Mouse (Mus musculus) thymus, postnatal 0 days (tissue): ENCODE data around the gene Cpt1c. TPM values are rescaled to one million over a fixed set of nuclear protein-coding genes. Genes with fewer than 3 reads are reported as not detected.
"Not testable (repeated sequence)": the region's sequence is repeated elsewhere in the genome, so short reads cannot be mapped to it uniquely, and the experiment has no call there.

ENCODE experiments used
- DNase-seq: peaks from one replicate; pipeline ENCODE4 v3.0.0-alpha.2; 2015; ENCODE audit warnings: low spot score
- polyA plus RNA-seq: library from polyadenylated mRNA; unstranded; fragments of >200 nt; fragmentation: Nextera tagmentation; extraction: Ambion mirVana; gene quantifications from 2 replicates; pipeline ENCODE4 v1.2.1, GENCODE M21; 2015

Gene Cpt1c
- 1.2 and 2.0 TPM in 2 replicates for polyA plus RNA-seq

DNA sequence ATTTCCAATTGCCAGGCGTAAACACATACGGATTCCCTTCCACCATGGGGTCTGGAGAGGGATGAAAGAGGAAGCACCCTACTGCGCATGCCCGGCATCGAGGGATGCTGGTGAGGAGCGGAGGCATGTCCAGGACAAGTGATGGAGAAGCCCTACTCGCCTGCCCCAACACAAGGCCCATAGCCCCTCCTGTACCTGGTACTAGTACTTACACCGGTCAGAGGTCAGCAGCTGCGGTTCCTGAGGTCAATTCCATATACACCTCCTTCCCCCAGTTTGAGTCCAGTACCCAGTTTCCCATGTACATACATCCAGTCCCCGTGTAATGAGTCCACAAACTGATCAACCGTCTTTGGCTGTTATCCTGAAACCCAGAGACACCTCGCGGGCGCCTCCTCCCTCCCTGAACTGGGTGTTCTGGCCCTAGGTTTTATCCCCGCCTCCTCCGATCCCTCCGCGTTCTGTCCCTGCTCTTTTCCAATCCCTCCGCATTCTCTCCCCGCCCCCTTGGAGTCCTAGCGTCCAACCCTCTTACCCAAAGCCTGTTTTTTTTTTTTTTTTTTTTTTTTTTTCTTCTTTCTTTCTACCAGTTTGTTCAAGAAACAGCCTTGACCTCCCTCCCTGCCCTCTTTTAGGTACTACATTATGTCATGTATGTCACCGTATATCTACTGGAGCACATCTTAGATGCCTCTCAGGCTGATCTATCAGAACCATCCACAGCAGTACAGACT, at the start of gene Cpt1c:
TSS of gene Cpt1c (minus strand) at position 469 of the 734 bp plus-strand sequence.
- no peak for DNase-seq

DNA sequence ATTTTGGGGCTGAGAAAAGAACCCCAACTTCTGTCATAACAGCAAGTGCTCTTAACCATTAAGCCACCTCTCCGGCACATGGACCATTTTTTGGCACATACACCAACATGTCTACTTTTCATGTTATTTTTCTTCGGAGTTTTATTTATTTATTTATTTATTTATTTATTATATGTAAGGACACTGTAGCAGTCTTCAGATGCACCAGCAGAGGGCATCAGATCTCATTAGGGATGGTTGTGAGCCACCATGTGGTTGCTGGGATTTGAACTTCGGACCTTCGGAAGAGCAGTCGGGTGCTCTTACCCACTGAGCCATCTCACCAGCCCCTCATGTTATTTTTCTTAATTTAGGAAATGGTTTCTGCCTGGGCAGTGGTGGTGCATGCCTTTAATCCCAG, 49.1 kb upstream of the Cpt1c start:
- not testable (repeated sequence) for DNase-seq

DNA sequence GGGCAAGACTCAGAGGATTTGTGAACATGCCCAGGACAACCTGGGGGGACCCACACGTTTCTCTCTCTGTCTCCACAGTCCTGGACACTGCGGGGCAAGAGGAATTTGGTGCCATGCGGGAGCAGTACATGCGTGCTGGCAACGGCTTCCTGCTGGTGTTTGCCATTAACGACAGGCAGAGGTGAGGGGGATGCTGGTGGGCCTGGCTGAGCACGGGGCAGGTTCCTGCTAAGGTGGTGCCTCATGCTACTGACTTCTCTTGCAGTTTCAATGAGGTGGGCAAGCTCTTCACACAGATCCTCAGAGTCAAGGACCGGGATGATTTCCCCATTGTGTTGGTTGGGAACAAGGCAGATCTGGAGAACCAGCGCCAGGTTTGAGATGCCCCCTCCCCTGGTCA, 45.6 kb upstream of the Cpt1c start:
- no peak for DNase-seq

DNA sequence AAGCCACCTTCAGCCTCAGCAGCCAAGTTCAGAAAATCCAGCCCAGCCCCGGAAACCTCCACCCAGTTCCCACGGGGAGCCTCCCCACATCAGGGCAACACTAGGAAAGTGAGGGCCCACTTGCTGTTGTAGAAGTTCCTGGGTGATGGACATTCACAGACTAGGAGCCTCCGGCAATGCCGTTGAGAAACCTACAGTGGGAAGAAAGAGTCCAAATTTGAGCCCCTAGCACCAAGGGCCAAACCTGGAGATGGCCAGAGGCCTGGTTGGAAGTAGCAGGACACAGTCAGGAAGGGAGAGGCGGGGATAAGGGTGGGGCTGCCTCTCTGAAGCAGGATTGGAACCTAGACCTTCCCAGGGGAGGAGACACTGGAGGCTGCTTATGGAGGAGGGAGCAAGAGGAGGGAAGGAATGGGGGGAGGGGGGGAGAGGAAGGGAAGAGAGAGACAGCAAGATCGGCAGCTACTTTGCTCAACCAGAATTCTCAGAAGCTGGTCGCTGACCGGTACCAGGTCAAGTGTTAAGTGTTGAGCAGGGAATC, 44.5 kb upstream of the Cpt1c start:
- no peak for DNase-seq

DNA sequence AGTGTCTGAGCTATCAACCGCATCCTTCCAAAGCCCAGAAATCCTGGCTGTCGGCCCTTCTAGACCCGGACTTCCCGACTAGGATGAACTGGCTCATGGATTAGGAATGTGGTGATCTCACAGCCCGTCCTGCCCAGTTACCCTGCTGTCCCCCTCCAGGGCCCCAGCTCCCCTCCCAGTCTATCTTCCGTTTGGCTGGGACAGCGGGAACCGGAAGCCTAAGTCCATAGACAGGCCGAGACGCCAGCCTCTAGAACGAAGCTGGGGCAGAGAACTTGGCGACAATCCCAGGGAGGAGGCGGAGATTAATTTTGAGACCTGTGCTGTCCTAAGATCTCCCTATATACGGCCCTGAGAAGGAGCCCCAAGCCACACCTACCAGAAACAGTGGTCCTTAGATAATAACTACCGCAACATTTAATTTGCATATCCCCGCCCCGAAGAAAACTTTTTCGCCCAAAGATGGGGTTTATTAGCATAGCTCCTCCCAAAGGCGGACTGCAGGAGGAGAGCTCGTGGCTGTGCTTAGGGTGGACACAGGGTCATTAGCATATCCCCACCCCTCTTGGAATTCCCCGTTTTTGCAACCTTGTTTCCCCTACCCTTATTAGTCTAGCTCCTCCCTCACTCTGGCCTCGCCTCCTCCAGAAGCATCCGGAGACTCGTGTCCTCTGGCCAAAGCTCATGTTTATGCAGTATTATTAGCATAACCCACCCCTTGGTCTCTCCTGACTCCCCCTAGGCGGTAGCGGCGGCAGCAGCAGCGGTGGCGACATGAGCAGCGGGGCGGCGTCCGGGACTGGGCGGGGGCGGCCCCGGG, 42.8 kb upstream of the Cpt1c start, which contains the start of gene Rras:
TSS of gene Rras (plus strand) at position 720 of the 820 bp plus-strand sequence.
- DNase-seq: peak; percentile 86

DNA sequence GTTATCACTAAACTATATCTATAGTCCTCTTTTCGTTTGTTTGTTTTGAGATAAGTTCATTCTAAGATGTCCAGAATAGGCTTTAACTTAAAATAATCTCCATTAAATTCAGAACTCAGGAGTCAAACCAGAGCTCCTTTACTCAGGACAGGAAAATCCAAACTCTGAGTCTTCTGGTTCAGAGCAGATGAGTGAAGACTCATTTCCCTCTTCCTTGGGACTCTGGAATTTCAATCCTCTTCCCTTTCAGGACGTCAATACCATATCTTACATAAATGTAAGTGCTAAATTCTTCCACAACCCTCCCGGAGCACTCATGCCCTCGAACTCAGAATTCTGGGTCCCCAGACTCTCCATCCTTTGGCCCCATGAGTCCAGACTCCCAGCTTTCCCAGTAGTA, 42.1 kb upstream of the Cpt1c start:
- peak; percentile 18 for DNase-seq

DNA sequence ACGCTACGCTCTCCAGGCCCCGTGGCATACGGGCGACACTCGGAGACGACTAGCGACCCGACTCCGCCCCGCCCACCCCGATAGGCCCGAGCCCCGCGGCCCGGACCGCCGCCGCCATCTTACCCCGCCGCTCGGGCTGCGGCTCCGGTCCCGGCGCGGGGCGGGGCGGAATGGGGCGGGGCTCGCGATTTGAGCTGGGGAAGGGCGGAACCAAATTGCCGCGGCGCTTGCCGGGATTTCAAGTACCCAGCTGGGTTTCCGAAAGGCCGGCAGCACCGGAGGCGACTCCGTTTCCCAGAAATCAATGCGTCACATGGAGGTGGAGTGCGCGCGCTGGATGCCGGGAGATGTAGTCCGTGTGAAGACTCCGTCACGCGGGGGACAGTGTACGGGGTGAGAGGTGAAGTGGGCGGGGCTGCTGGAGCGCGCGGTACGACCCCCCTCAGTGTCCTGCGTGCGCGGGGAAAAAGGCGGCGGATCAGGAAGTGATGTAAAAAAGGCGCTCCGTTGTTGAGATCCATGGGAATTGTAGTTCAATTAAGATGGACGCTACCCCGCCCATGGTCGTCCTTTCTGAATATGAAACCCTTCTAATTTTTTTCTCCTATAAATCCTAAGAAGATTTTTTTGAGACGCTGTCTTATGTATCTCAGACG, 41.4 kb upstream of the Cpt1c start, which contains the start of gene Scaf1:
TSS of gene Scaf1 (minus strand) at position 407 of the 656 bp plus-strand sequence.
- DNase-seq: peak; percentile 100

DNA sequence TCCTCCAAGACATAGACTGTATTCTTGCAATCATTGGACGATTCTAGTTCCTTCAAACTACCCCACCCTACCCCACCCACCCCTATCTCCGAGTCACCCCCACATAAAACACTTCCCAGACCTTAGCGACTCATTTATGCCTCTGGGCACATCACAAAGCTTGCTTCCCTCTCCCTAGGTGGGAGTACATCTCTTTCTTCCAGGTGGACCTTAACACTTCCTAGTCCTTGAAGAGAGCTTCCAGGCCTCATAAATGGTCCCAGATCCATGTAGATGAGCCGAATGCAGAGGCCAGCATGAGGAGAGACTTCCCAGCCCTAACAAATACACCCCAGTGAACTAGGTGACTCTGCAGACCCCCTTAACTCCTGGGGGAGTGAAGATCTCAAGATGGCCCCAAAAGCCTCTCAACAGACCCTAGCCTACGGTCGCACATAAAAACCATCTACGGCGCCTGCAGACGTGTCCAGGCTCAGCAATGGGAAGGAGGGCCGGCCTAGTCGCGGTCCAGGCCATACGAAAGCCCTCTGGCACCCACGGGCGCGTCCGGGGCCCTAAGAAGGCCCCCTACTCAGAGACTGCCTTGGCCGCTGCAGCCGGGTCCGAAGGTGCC, 40.8 kb upstream of the Cpt1c start:
- DNase-seq: no peak

DNA sequence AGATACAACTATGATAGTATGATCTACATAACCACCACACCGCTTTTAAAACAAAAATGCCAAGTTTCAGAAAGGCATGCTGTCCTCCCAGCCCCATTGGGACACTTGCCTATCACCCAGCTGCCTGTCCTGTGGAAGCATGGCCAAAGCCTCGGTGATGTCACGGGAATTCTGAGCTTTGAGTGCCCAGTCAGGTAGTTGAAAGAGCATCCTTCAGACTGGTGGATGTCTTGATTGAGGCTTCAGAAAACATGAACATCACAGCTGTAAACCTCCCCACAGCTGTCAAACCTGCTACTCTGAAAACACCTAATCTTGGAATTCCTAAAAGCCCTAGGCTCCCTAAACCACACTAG, 39.4 kb upstream of the Cpt1c start:
- no peak for DNase-seq

DNA sequence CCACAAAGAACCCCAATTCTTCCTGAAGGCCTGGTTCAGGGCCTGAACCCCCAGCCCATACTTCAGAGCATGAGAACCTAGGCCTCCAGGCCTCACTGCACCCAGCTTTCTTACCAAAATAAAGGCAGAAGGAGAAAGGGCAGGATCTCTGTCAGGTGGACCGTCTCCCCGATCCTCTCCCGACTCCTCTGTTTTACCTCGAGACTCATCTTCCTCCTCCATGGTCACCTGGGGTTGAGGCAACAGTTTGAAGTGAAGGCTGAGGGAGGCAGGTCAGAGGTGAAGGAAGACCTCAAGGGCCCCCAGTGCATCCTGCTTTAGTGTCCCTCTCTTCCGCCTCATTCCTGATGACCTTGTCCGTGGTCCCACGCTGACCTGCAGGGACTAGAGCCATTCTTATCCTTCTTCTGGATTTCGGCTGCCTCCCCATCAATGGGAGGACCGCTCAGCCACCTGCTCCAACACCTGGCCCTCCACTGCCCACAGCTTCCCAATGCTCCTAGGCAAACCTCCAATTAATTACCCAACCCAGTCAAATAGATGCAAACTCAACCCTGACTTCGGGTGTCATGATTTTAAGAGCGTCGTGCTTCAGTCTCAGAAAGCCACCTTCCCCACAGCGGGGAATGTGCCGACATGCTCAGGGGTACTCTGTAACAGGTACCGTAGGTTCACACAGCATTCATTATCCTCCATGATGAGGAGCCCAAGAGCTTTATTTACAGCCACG, 38.9 kb upstream of the Cpt1c start:
- no peak for DNase-seq

DNA sequence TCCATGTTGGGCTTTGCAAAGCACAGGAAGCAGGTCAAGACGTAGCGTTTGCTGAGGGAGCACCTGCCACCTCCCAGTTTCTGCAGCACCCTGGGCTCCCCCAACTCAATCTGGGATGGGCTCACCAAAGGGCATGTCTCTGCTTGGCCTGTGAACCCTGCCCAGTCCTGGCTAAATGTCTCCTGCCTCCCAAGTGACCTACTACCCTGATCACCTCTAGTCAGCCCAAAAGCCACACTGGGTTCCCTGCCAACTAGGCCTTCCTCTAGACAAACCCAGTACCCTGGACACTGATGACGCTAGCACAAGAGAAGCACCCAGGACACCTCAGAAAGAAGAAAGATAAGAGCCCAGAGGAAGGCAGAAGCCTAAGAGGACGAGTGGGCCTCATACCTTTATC, 38.2 kb upstream of the Cpt1c start:
- DNase-seq: no peak

DNA sequence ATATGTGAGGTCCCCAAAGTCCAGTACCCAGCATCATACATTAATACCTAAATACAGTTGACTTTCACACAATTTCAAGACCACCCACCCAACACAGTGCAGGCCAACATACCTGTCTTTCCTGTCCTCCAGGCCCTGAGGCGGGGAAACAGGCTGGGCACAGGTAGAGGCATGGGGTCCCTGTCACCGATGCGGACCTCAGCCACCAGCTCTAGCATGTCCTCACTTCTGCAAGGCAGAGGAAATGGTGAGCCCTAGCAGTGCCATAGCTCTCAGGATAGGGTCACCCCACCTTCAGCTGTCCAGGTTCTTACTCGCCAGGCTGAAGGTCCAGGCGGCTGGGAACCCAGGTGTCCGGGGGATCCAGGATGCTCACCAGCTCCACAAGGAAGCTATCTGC, 37.4 kb upstream of the Cpt1c start:
- no peak for DNase-seq

DNA sequence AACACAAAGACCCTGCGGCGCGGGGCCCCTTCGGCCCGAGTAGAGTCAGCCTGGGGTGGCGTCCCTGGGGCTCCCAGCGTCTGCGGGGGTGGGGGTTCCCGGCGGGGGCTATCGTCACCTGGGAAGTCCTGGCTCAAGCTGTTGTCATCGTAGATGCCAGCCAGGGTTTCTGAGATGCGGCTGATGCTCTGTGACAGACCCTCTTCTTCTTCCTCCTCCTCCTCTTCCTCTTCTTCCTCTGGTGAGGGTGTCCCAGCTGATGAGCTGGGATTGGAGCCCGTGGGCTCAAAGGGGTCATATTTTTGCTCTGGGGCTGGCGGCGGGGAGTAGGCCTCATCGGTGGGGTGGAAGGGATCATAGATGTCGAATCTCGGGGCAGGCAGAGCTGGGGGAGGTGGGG, 33.8 kb upstream of the Cpt1c start:
- DNase-seq: no peak

DNA sequence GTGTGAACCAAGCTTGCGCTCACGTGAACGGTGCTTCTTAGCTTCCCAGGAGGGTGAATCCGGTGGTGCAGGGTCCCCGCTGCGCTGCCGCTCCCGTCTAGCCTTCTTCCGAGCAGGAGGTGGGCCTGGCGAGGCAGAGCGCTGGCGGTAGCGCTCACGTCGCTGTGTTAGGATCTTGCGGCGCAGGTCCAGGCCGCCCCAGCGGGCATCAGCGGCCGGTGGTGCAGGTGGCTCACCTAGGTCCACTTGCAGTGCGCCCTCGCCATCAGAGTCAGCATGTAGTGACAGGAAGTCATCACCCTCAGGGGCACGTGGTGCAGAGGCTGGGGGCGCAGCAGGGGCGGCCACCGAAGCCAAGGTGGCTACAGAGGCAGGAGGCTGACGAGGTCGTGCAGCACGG, 33.2 kb upstream of the Cpt1c start:
- no peak for DNase-seq

DNA sequence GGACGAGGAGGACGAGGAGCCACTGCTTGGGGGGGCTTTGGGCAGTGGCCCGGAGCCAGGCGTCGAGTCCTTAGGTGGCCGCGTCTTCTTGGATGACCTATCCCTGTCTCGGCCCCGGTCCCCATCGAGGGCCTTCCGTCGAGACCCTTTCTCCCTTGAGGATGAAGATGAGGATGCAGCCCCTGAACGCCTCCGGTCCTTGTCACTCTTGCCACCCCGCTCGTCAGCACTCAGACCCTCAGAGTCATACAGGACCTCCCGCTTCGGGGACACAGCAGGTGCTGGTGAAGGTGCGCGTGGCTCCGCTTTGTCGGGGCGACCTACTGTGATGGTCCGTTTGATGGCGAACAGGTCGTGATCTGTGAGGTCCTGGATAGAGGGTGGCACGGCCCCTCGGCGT, 32.5 kb upstream of the Cpt1c start:
- no peak for DNase-seq

DNA sequence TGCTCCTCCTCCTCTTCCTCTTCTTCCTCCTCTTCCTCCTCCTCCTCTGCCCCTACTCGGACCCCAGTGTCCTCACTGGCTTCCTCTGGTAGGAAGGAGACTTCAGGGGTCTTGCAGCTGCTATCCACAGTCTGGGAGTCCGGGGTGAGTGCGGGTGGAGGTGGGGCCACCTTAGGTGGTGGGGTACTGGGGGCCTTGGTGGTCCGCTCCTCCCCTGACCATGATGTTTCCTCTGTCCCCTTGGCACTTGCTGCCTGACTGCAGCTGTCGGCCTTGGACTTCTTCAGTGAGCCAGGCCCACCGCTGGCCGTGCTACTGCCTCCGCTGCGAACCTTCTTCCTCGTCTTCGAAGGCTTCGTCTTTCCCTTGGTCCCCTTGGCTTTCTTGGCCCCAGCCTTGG, 31.9 kb upstream of the Cpt1c start:
- no peak for DNase-seq

DNA sequence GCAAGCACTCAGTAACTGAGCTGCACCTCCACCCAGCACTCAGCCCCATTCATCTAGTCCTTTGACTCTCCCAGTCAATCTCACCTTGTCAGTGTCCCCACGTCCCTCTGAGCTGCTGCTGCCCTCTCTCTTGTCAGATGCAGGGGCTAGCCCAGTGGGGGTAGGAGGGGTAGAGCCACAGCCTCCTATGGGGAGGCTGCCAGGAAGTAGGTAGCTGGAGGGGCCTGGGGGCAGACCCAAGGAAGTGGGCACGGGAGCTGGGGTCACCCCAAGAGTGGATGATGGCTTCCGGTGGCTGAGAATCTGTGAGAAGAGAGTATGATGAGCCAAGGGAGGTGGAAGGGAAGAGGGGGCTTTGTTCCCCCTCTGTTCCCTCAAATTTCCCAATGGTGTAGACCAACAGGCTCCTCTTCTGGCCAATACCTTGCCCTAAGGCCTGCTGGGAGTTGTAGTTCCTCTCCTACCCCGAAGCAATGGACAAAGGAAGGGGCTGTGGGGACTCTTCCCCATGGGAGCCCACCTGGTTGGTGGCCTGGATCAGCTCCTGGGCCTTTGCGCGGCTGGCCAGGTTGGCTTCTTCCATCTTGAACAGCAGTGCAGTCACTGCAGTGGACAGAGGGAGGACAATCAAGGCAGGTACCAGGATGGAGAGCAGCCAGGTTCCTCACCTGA, 30.8 kb upstream of the Cpt1c start:
- DNase-seq: no peak

DNA sequence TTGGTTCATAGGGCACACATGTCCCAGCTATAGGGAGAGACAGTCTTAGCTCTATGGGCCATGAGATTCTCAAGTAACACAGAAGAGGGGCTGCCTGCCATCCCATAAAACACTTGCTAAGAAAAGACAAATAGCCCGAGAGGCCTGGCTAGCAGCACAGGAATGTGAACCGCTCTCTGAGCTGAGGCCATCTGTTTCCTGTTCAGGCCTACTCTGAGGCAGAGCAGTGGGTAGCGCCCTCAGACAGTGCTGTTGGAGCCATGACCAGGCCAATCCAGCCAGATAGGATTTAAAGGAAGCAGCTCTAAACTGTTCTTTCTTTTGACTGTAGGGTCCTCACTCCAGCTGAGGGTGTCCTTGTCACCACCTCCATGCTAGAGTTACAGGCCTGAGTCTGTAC, 29.9 kb upstream of the Cpt1c start:
- no peak for DNase-seq

DNA sequence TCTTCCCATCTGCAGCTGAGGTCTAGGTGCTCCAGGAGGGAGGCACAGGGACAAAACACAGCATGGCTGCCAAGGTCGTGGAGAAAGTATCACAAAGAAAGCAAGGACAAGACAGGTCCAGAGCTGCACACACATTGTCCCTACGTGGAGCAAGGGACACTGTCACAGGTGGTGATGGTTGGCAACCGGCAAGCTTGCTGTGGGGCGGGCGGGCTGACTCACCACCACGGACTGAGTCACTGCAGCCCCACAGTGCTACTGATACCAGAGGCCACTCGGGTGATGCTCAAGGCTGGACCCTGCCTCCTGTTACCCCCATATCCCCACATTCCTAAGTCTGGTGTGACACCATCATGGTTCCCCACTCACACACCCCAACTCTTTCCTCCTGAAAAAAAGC, 27.8 kb upstream of the Cpt1c start:
- no peak for DNase-seq

DNA sequence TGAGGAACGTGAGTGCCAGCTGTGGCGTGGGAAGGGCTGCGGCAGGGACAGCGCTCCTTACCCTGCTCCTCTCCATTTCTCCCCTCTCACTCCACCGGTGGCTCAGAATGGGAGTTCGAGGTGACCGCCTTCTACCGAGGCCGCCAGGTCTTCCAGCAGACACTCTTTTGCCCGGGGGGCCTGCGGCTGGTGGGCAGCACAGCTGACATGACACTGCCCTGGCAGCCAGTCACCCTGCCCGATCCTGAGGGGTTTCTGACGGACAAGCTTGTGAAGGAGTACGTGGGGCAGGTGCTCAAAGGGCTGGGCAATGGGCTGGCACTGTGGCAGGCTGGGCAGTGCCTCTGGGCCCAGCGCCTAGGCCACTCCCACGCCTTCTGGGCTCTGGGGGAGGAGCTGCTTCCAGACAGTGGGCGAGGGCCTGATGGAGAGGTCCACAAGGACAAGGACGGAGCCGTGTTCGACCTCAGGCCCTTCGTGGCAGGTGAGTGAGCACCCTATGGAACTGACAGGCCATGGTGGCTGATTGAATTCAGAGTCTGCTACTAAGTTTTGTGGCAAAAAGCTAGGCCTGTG, 26.0 kb upstream of the Cpt1c start:
- no peak for DNase-seq
